Mouse (Mus musculus) bone marrow, adult 2 months (tissue): ENCODE data around the gene Asah2.

ENCODE experiments used
- CTCF ChIP-seq: fragments of 200-500 bp; IDR thresholded peaks from 2 replicates; pipeline ENCODE4 v1.5.1; 2011; ENCODE audit warnings: low read length, control low read depth; ENCODE audit not compliant: control insufficient read depth, insufficient read depth
- POLR2A ChIP-seq: fragments of 200-500 bp; IDR thresholded peaks from 2 replicates; pipeline ENCODE4 v1.6.1; 2011; ENCODE audit warnings: low read depth, mild to moderate bottlenecking, control low read depth, low read length, borderline replicate concordance; ENCODE audit not compliant: control insufficient read depth

DNA sequence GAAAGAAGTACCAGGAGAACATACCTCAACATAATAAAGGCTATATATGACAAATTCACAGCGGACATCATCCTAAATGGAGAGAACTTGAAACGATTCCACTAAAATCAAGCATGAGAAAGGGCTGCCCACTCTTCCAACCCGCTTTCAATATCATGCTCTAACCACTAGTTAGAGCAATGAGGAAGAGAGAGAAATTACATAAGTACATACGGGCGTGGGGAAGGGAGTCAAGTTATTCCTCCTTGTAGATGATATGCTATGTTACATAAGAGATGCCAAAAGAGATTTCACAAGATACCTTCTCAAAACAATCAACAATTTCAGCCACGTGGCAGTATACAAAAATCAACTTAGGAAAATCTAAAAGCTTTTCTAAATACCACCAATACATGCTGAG, 117.0 kb downstream of the Asah2 start:
- TF ChIP-seq CTCF (no peak), POLR2A (no peak)
